Mouse (Mus musculus) E14TG2a.4 (cell line): Measurements from ENCODE around the gene Fgfrl1.

ENCODE experiments used
- CTCF ChIP-seq: conservative IDR thresholded peaks from 2 replicates; pipeline ENCODE4 v1.5.1; 2014; ENCODE audit warnings: low read length
- POU5F1 ChIP-seq: IDR thresholded peaks from 2 replicates; pipeline ENCODE4 v1.6.1; 2014; ENCODE audit warnings: low read length, borderline replicate concordance

- TF ChIP-seq CTCF, result no peak
- TF ChIP-seq POU5F1, result no peak
These were observed 19.8 kb downstream of the Fgfrl1 start for GRCm38 (mm10) chr5:108711968-108712367.
